24 mouse cellular contexts compared by ENCODE assay signal in the genomic region with DNA sequence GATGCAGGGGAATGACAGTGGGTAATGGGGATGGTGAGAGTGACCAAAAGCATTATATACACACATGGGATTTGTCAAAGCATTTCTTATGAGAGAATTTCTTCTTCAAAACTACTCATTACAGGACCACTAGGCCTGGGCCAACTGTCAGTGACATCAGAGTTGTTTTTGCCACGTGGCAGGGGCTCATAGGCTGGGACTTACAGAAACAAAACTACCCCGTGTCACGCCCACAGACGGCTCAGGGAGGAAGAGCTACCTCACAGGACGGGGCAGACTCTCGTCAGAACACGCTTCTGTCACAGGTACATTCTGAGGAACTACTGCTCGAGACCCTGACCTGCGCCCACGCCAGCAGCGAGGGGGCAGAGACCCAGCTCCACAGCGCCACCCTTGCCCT. TPM values are rescaled to one million over a fixed set of nuclear protein-coding genes. Genes with fewer than 3 reads are reported as not detected.
DNase-seq lines count a peak whose midpoint lies in the region; ATAC-seq and TF ChIP-seq lines count a peak whose summit lies in the region.
"Had no signal": no experiment of that assay in that cellular context is flagged by ENCODE, and none has a peak within 500 bp of the region (broad histone marks: within the 10 kb centered on the region; RNA-seq: fewer than 3 reads in every experiment).

No protein-coding gene starts in this region.

- H3K4me3 ChIP-seq in midbrain, postnatal 0 days (ENCODE audit: low read depth, low read length) = no peak overlapping the region
- H3K4me3 ChIP-seq in left cerebral cortex, adult 2 months = no peak overlapping the region
- H3K4me3 ChIP-seq: embryonic facial prominence, embryonic 13.5 days; embryonic facial prominence, embryonic 15.5 days; erythroblast, embryonic 14.5 days; forebrain, embryonic 10.5 days; forebrain, embryonic 12.5 days had no signal

- peak; percentile 54 for DNase-seq in CD4-positive, CD25-positive, alpha-beta regulatory T cell, adult 2 months (ENCODE audit: low read depth, low spot score)
- peak; percentile 39 for DNase-seq in CD4-positive helper T cell, adult 2 months (ENCODE audit: low read depth, low spot score)
- peak; percentile 31 for DNase-seq in T-cell, adult 2 months (ENCODE audit: low spot score)
- no peak for DNase-seq in midbrain, postnatal 0 days (ENCODE audit: low spot score)
- DNase-seq in left cerebral cortex, adult 2 months (ENCODE audit: extremely low spot score in 1 of 2, low spot score in 2 of 2) = no peak
- DNase-seq: adrenal gland, adult 2 months; adrenal gland, postnatal 10 days; adrenal gland, postnatal 25 days; B cell, adult 2 months; cerebellum, adult 11 months; cerebellum, adult 18-20 months; cerebellum, adult 8-10 months; cerebellum, adult 9-11 months; cerebellum, postnatal 14 days; cerebellum, postnatal 36 days; embryo, embryonic 11 days had no signal

- no peak overlapping the region for H3K27ac ChIP-seq in midbrain, postnatal 0 days (ENCODE audit: low read depth, low read length)
- H3K27ac ChIP-seq in left cerebral cortex, adult 2 months = no peak overlapping the region
- H3K27ac ChIP-seq: embryonic facial prominence, embryonic 13.5 days; embryonic facial prominence, embryonic 15.5 days; forebrain, embryonic 10.5 days; forebrain, embryonic 12.5 days had no signal

- no peak for ATAC-seq in CD4-positive, CD25-positive, alpha-beta regulatory T cell, adult 4 months
- ATAC-seq in midbrain, postnatal 0 days (ENCODE audit: low FRiP score) = no peak
- ATAC-seq: forebrain, embryonic 14.5 days; forebrain, embryonic 16.5 days had no signal

- H3K4me1 ChIP-seq in midbrain, postnatal 0 days (ENCODE audit: insufficient read depth, low read length) = no peaks in the 10 kb centered on the region
- H3K4me1 ChIP-seq: embryonic facial prominence, embryonic 13.5 days; embryonic facial prominence, embryonic 15.5 days had no signal

- H3K9me3 ChIP-seq in midbrain, postnatal 0 days (ENCODE audit: low read length) = no peaks in the 10 kb centered on the region
- H3K9me3 ChIP-seq: embryonic facial prominence, embryonic 15.5 days had no signal

- intact Hi-C loops in left cerebral cortex, adult 2 months (cut with DNase I) = loop anchor here (2.0 kb wide), 1 partner anchor 24 kb away; no protein-coding TSS in a partner anchor

- peaks cover 3% of the 10 kb centered on the region; the same call in 1 of the 2 replicates for H3K36me3 ChIP-seq in midbrain, postnatal 0 days (ENCODE audit: insufficient read depth, low read length)

- H3K27me3 ChIP-seq in midbrain, postnatal 0 days (ENCODE audit: insufficient read depth, low read length) = no peaks in the 10 kb centered on the region
- H3K27me3 ChIP-seq: embryonic facial prominence, embryonic 13.5 days; embryonic facial prominence, embryonic 15.5 days; forebrain, embryonic 12.5 days had no signal

- TF ChIP-seq CTCF in midbrain, postnatal 0 days (IDR thresholded peaks at IDR 0.05) = no peak
- TF ChIP-seq CTCF in left cerebral cortex, adult 2 months (IDR thresholded peaks at IDR 0.05) = no peak

- no peak overlapping the region for H3K9ac ChIP-seq in midbrain, postnatal 0 days (replicated peaks; ENCODE audit: low read length, poor library complexity, severe bottlenecking)
- H3K9ac ChIP-seq: embryonic facial prominence, embryonic 13.5 days; embryonic facial prominence, embryonic 15.5 days; forebrain, embryonic 12.5 days had no signal

- WGBS in midbrain, postnatal 0 days = 95% methylated on average over 12 of the region's 12 CpGs

- H3K4me2 ChIP-seq in midbrain, postnatal 0 days (ENCODE audit: low read depth, low read length, poor library complexity, severe bottlenecking) = no peak overlapping the region
- H3K4me2 ChIP-seq: embryonic facial prominence, embryonic 13.5 days; embryonic facial prominence, embryonic 15.5 days; forebrain, embryonic 12.5 days had no signal

RNA-seq across cellular contexts. Expression of a gene that starts 25.9 kb away (rescaled TPM):
- polyA plus RNA-seq in CD4-positive, CD25-positive, alpha-beta regulatory T cell, adult 4 months (2017; shearing (Covaris generic)) = 10 to 100 TPM; 23.9 to 30.0 TPM
- total RNA-seq in midbrain, postnatal 0 days (2014; rRNA removed) = 26.9 and 52.7 TPM in 2 replicates
- polyA plus RNA-seq in midbrain, postnatal 0 days (2015; fragmentation: Nextera tagmentation; extraction: Ambion mirVana) = 33.9 and 36.9 TPM in 2 replicates
- total RNA-seq in left cerebral cortex, adult 2 months (2021) = 10 to 100 TPM; 65.4 to 90.4 TPM

Comparison
In these comparisons a context has a peak if more than half of its experiments do, and no peak if none do; other contexts are left out.
1. DNase-seq: peak in CD4-positive, CD25-positive, alpha-beta regulatory T cell, adult 2 months (single experiment), CD4-positive helper T cell, adult 2 months (single experiment) and T-cell, adult 2 months (single experiment); none in midbrain, postnatal 0 days (single experiment) and left cerebral cortex, adult 2 months (0 of 2).